In the genomic region with DNA sequence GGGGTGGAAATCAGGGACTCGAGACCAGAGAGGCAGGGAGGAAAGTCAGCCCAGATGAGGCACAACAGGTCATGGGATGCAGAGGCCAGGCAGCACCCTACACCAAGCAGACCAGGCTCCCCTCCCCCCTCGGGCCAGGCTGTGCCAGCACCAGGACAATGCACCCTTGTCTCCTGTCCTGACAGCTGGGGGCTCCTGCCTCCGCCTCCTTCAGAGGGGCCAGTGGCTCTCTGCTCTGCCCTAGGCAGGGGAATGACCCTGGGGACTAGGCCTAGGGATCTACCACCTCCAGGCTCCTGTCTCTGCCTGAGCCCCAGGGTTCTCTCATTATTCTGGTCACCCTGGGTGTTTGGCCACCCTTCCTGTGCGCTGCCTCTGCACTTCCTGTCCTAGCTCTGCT, we compare ENCODE assay signal across 8 mouse cellular contexts. TPM values are rescaled to one million over a fixed set of nuclear protein-coding genes. Genes with fewer than 3 reads are reported as not detected.
A peak's percentile ranks its signal among the peaks of the same experiment; 100 is the strongest.
DNase-seq lines count a peak whose midpoint lies in the region; ATAC-seq and TF ChIP-seq lines count a peak whose summit lies in the region.

No protein-coding gene starts in this region.

- peak; percentile 90 for DNase-seq in layer of hippocampus, adult 11-12 months (ENCODE audit: low spot score)
- no peak for DNase-seq in layer of hippocampus, postnatal 14 days (ENCODE audit: low spot score in 2 of 2)
- peak; percentile 57 for DNase-seq in forebrain, postnatal 0 days
- peak; percentile 58 for DNase-seq in heart, postnatal 25 days (ENCODE audit: low spot score)
- no peak for DNase-seq in limb, embryonic 10.5 days (ENCODE audit: low spot score)
- DNase-seq in right cerebral cortex, postnatal 10 days (ENCODE audit: low spot score in 2 of 2) = peak; percentile 82 to 85
- no peak for DNase-seq in kidney, adult 11 months
- DNase-seq in kidney, postnatal 10 days = no peak

- H3K4me2 ChIP-seq in forebrain, postnatal 0 days (ENCODE audit: low read depth) = no peak overlapping the region

- peak overlapping the region; percentile 50 for H3K27ac ChIP-seq in forebrain, postnatal 0 days (ENCODE audit: low read depth, low read length)
- H3K27ac ChIP-seq in limb, embryonic 10.5 days = peak overlapping the region; percentile 47

- no peak for TF ChIP-seq CTCF in forebrain, postnatal 0 days (IDR thresholded peaks at IDR 0.05; ENCODE audit: low read depth)

- WGBS in forebrain, postnatal 0 days = 13% methylated on average over 3 of the region's 4 CpGs
- 32% methylated on average over 4 of the region's 4 CpGs for WGBS in limb, embryonic 10.5 days

- H3K4me1 ChIP-seq in forebrain, postnatal 0 days (ENCODE audit: insufficient read depth) = peaks cover 17% of the 10 kb centered on the region
- H3K4me1 ChIP-seq in limb, embryonic 10.5 days = peaks cover 20% of the 10 kb centered on the region

- H3K4me3 ChIP-seq in forebrain, postnatal 0 days (ENCODE audit: low read depth, low read length) = no peak overlapping the region
- H3K4me3 ChIP-seq in limb, embryonic 10.5 days = no peak overlapping the region

- peak; percentile 81 for ATAC-seq in forebrain, postnatal 0 days

- H3K27me3 ChIP-seq in forebrain, postnatal 0 days (ENCODE audit: insufficient read depth, low read length) = peaks cover 9% of the 10 kb centered on the region; the same call in 1 of the 2 replicates
- H3K27me3 ChIP-seq in limb, embryonic 10.5 days (ENCODE audit: low read depth, poor library complexity, severe bottlenecking) = peaks cover 67% of the 10 kb centered on the region

- intact Hi-C loops in heart, postnatal 25 days (cut with DNase I) = no loop called here

- no peak overlapping the region for H3K9ac ChIP-seq in forebrain, postnatal 0 days

- no peaks in the 10 kb centered on the region for H3K9me3 ChIP-seq in forebrain, postnatal 0 days (ENCODE audit: low read length)
- no peaks in the 10 kb centered on the region for H3K9me3 ChIP-seq in limb, embryonic 10.5 days (replicated peaks)

- no peaks in the 10 kb centered on the region for H3K36me3 ChIP-seq in forebrain, postnatal 0 days (ENCODE audit: insufficient read depth)
- H3K36me3 ChIP-seq in limb, embryonic 10.5 days = peaks cover 2% of the 10 kb centered on the region

RNA-seq across cellular contexts. Expression of gene Josd2, which starts 6.6 kb away (rescaled TPM):
- total RNA-seq in layer of hippocampus, postnatal 14 days (2021) = 10 to 100 TPM; 60.7 to 64.3 TPM
- total RNA-seq in forebrain, postnatal 0 days (2014; rRNA removed) = 27.6 and 39.3 TPM in 2 replicates
- polyA plus RNA-seq in forebrain, postnatal 0 days (2015; fragmentation: Nextera tagmentation; extraction: Ambion mirVana) = 28.6 and 31.7 TPM in 2 replicates
- 100 to 1,000 TPM; 158 to 161 TPM for total RNA-seq in heart, postnatal 25 days (2021)
- polyA plus RNA-seq in limb, embryonic 10.5 days (2016; fragmentation: Nextera tagmentation; extraction: Ambion mirVana) = 72.6 and 73.3 TPM in 2 replicates

RNA-seq across cellular contexts. Expression of gene Aspdh, which starts 9.2 kb away (rescaled TPM):
- total RNA-seq in layer of hippocampus, postnatal 14 days (2021) = 10 to 100 TPM; 15.0 to 15.4 TPM
- 4.4 and 20.3 TPM in 2 replicates for total RNA-seq in forebrain, postnatal 0 days (2014; rRNA removed)
- 1.6 and 2.2 TPM in 2 replicates for polyA plus RNA-seq in forebrain, postnatal 0 days (2015; fragmentation: Nextera tagmentation; extraction: Ambion mirVana)
- 1 to 10 TPM in 1 of 2 experiments, under 1 TPM in 1; 0.70 to 1.3 TPM for total RNA-seq in heart, postnatal 25 days (2021)
- not detected in 2 replicates for polyA plus RNA-seq in limb, embryonic 10.5 days (2016; fragmentation: Nextera tagmentation; extraction: Ambion mirVana)

RNA-seq across cellular contexts. Expression of gene Emc10, which starts 21.9 kb away (rescaled TPM):
- 100 to 1,000 TPM; 163 to 173 TPM for total RNA-seq in layer of hippocampus, postnatal 14 days (2021)
- total RNA-seq in forebrain, postnatal 0 days (2014; rRNA removed) = 212 and 238 TPM in 2 replicates
- 168 and 171 TPM in 2 replicates for polyA plus RNA-seq in forebrain, postnatal 0 days (2015; fragmentation: Nextera tagmentation; extraction: Ambion mirVana)
- total RNA-seq in heart, postnatal 25 days (2021) = 10 to 100 TPM; 96.9 to 99.6 TPM
- polyA plus RNA-seq in limb, embryonic 10.5 days (2016; fragmentation: Nextera tagmentation; extraction: Ambion mirVana) = 78.6 and 91.4 TPM in 2 replicates

RNA-seq across cellular contexts. Expression of gene Fam71e1, which starts 22.0 kb away (rescaled TPM):
- total RNA-seq in layer of hippocampus, postnatal 14 days (2021) = 10 to 100 TPM; 29.8 to 48.4 TPM
- 21.1 and 22.0 TPM in 2 replicates for total RNA-seq in forebrain, postnatal 0 days (2014; rRNA removed)
- 23.1 and 27.2 TPM in 2 replicates for polyA plus RNA-seq in forebrain, postnatal 0 days (2015; fragmentation: Nextera tagmentation; extraction: Ambion mirVana)
- total RNA-seq in heart, postnatal 25 days (2021) = 1 to 10 TPM; 3.7 to 4.0 TPM
- 10.6 and 16.5 TPM in 2 replicates for polyA plus RNA-seq in limb, embryonic 10.5 days (2016; fragmentation: Nextera tagmentation; extraction: Ambion mirVana)

RNA-seq across cellular contexts. Expression of gene Lrrc4b, which starts 45.6 kb away (rescaled TPM):
- total RNA-seq in layer of hippocampus, postnatal 14 days (2021) = 100 to 1,000 TPM; 299 to 301 TPM
- 347 and 391 TPM in 2 replicates for total RNA-seq in forebrain, postnatal 0 days (2014; rRNA removed)
- 19.5 and 22.2 TPM in 2 replicates for polyA plus RNA-seq in forebrain, postnatal 0 days (2015; fragmentation: Nextera tagmentation; extraction: Ambion mirVana)
- 10 to 100 TPM; 27.9 to 32.7 TPM for total RNA-seq in heart, postnatal 25 days (2021)
- polyA plus RNA-seq in limb, embryonic 10.5 days (2016; fragmentation: Nextera tagmentation; extraction: Ambion mirVana) = 0.06 and 0.21 TPM in 2 replicates

Comparison
In these comparisons a context has a peak if more than half of its experiments do, and no peak if none do; other contexts are left out.
1. DNase-seq: peak in layer of hippocampus, adult 11-12 months (single experiment), forebrain, postnatal 0 days (single experiment), heart, postnatal 25 days (single experiment) and right cerebral cortex, postnatal 10 days (2 of 2); none in layer of hippocampus, postnatal 14 days (0 of 2), limb, embryonic 10.5 days (single experiment), kidney, adult 11 months (single experiment) and kidney, postnatal 10 days (single experiment).